Mouse (Mus musculus): Measurements from ENCODE around the gene Hpca.

- TF ChIP-seq CTCF (IDR thresholded peaks at IDR 0.05; ENCODE audit: low read depth): no peak
- no peak for TF ChIP-seq EP300 (optimal IDR thresholded peaks at IDR 0.05)
These were observed 40.3 kb downstream of the Hpca start for GRCm38 (mm10) chr4:129081512-129081911.

All from stomach, postnatal 0 days (tissue).